Mouse (Mus musculus) macrophage (primary cell): ENCODE data around the gene Cblb. TPM values are rescaled to one million over a fixed set of nuclear protein-coding genes. Genes with fewer than 3 reads are reported as not detected.

Experiments used
- H3K27ac ChIP-seq: fragments of 350-480 bp; formaldehyde crosslinking; 2 replicates; pipeline ENCODE4 v1.9.0; 2021
- H3K36me3 ChIP-seq: fragments of 350-480 bp; formaldehyde crosslinking; 2 replicates; pipeline ENCODE4 v1.9.0; 2021; ENCODE audit errors: inconsistent target
- H3K4me3 ChIP-seq: fragments of 350-480 bp; formaldehyde crosslinking; 2 replicates; pipeline ENCODE4 v1.9.0; 2021; ENCODE audit errors: inconsistent target
- H3K79me2 ChIP-seq: fragments of 350-480 bp; formaldehyde crosslinking; 2 replicates; pipeline ENCODE4 v1.9.0; 2021; ENCODE audit errors: inconsistent target
- WGBS: methylation state at CpG from one replicate; pipeline ENCODE4 v1.1.7; 2026; ENCODE audit warnings: inconsistent platforms; ENCODE audit not compliant: missing documents; 5-methylcytosine and 5-hydroxymethylcytosine counted together
- polyA plus RNA-seq: library from polyadenylated mRNA; stranded (reverse); fragments of 250-400 nt; gene quantifications from 3 replicates; pipeline ENCODE4 v1.2.4, GENCODE M21; 2018; ENCODE audit warnings: inconsistent platforms
- total RNA-seq, 78 experiments: library from RNA; depleted of rRNA; stranded (reverse); fragments of 250-400 nt; gene quantifications; 1 replicate in 9 of 78; 2 replicates in 24 of 78; 3 replicates in 43 of 78; 4 replicates in 2 of 78; pipeline ENCODE4 v1.2.4; 2018; ENCODE audit warnings: inconsistent platforms in 56 of 78

Gene Cblb
- total RNA-seq (2018; cell fraction: chromatin; rRNA removed), result 100 to 1,000 TPM in 25 of 26 experiments, 10 to 100 TPM in 1; 92.5 to 359 (median 198) TPM
- 10 to 100 TPM; 26.4 to 76.5 (median 50.1) TPM for total RNA-seq (2018; cell fraction: cytosol; rRNA removed)
- 100 to 1,000 TPM in 25 of 26 experiments, 10 to 100 TPM in 1; 67.6 to 284 (median 142) TPM for total RNA-seq (2018; cell fraction: nucleus; rRNA removed)
- 30.7 to 36.8 TPM (median 33.5 TPM) in 3 replicates for polyA plus RNA-seq

DNA sequence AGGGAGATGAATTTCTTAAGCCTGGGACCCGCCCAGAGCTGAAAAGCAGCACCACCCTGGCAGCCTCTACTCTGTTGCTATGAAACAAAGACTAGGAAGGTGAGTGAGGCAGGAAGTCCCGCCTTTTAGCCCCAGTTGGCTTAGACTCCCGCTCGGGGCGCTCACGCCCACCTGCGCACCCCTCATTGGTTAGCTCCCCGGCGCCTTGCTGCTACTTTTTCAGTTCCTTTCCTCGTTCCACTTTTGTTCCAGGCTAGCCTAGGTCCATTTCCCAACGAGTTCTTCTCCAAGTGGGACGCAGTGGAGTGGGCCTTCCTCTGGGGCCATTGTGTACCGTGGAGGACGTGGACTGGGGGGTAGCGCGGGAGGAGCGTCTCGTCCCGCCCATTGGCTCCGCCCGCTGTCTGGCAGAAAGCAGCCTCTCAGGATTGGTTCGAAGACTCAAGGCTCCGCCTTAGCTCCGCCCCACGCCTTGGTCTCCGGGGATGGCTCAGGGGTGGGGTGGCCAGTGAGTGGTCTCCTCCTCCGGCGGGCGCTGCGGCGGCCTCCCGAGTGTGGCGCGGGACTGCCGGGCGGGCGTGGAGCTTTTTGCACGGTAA is at the start of gene Cblb:
Gene Cblb, plus strand, starts transcription at position 135 of the 599 bp plus-strand sequence.
- 0% methylated on average over 31 of the region's 38 CpGs for WGBS
- Histone ChIP-seq H3K79me2 (peaks cover 46% of the 10 kb centered on the region), H3K4me3 (peak within 1 kb of the TSS; percentile 71), H3K27ac (peak within 1 kb of the TSS; percentile 86), H3K36me3 (no peaks in the 10 kb centered on the region)

DNA sequence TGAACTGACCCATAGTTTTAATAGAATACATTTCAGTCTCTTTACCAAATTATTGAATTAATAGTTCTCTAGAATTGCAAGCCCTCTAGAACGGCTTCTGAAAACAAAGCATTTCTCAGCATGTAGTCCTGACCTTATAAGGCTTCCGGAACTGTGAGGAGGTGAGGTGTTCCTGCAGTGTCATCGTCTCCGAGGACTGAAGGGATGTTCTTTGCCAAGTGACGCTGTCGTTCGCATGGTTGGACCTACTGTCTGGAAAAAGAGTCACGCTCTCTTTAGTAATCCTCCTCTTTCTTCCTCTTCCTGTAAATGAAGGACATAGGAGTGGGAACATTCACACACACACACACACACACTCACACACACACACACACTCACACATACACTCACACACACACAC is 45.6 kb upstream of the Cblb start:
- no peaks in the 10 kb centered on the region for H3K36me3 ChIP-seq
- no peak overlapping the region for H3K4me3 ChIP-seq
- H3K79me2 ChIP-seq, result no peaks in the 10 kb centered on the region
- H3K27ac ChIP-seq, result no peak overlapping the region
- 91% methylated on average over 8 of the region's 8 CpGs for WGBS

DNA sequence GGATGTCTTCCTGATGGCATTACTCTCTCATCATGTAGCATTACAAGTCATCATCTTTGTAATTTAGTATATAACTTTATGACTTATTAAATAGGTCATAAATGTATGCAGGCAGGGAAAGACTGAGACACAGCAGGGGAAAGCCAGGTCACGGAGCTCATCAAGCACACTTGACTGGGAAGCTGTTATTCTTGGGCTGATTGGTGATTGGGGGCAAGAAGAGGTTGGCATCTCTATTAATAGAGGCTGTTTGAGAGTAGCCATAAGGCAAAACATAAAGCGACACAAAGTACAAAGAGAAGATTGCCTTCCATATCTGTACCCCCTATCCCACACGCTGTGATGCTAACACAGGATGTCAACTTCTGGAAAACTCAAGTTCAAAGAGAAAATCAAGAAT is 44.8 kb upstream of the Cblb start:
- 100% methylated on average over 3 of the region's 3 CpGs for WGBS
- H3K36me3 ChIP-seq, result no peaks in the 10 kb centered on the region

DNA sequence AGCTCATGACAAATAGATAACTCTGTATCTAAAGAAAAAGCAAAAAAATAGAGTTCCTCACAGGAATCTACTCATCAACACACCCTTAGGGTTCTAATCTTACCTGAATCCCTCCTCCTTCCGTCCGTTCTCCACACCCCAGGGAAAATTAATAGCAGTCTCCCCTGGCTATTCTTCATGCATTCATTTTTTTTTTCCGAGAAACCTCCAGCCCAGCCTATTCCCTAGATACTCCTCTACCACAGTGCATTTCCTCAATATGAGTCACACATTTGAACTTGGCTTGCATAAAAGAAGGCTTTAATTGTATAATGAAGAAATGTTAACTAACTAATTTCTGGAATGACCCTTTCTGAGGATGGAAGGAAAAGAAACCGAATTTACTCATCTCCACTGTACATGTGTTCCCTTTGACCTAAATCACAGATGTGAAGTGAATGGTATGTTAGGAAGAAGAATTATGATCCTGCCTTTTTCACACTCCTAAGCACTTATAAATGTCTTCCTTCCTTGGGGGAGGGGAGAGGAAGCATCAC is 43.9 kb upstream of the Cblb start:
- WGBS, result 88% methylated on average over 4 of the region's 4 CpGs
- no peak overlapping the region for H3K27ac ChIP-seq
- H3K79me2 ChIP-seq, result no peaks in the 10 kb centered on the region
- no peaks in the 10 kb centered on the region for H3K36me3 ChIP-seq
- H3K4me3 ChIP-seq, result no peak overlapping the region

More for the DNA sequence above, 44.8 kb upstream of the Cblb start:
- no peak overlapping the region for H3K27ac ChIP-seq
- H3K4me3 ChIP-seq, result no peak overlapping the region
- H3K79me2 ChIP-seq, result no peaks in the 10 kb centered on the region

DNA sequence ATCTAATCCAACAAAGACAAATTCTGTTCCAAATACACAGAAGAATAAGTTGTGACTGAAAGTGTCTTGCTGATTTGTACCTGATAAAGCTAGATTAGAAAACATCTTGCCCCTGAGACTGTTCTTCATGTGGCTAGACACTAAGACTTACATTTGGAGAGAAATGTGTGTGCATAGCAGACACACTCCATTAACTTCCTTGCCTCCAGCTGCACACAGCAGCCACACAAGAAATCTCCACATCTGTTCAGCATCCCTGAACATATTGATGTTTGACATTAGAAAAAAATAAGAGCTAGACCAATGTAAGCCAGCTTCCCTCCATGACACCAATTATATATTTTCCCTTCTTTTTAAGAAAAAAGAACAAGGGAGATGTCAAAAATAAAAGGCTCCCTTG is 43.0 kb upstream of the Cblb start:
- no peaks in the 10 kb centered on the region for H3K79me2 ChIP-seq
- no peak overlapping the region for H3K27ac ChIP-seq
- H3K36me3 ChIP-seq, result no peaks in the 10 kb centered on the region
- H3K4me3 ChIP-seq, result no peak overlapping the region

DNA sequence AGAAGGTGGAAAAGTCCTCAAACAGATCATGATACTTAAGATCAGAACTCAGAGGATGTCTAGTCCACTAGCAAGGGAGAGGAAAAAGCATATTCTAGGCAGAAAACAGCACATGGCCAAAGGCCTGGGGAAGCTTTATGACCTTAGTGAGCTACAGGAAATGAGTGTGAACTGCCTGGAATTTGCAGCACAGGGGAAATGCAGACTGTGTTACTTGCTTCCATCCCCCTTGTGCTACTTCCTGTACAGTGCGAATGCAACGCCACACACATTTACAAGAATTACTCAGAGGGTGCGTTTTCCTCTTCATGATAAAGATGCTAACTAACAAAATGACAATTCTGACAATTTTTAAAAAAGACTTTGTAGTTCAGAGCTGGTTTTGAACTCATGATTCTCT is 41.8 kb upstream of the Cblb start:
- H3K4me3 ChIP-seq, result no peak overlapping the region
- H3K27ac ChIP-seq, result no peak overlapping the region
- 31% methylated on average over 3 of the region's 3 CpGs for WGBS
- no peaks in the 10 kb centered on the region for H3K79me2 ChIP-seq
- no peaks in the 10 kb centered on the region for H3K36me3 ChIP-seq

DNA sequence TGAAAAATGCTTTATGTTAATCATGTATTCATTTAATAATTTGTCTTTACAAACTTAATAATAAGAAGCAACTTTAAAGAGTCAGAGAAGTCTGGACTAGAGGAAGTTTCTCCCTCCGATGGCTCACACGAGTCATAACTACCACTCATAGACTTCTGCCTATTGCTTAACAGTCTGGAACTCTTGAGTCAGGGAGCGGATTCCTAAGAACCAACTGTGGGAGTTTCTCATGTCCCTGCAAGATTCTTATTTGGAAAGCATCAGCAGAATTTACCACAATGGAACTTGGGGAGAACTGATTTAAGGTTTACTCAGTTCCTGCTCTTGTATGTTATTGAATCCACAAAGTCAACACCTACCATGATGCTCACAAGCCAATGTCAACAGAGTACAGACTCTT is 31.0 kb upstream of the Cblb start:
- no peak overlapping the region for H3K4me3 ChIP-seq
- 0 out of 2 replicates have a peak overlapping the region, but pooled peaks have one; percentile 5 for H3K27ac ChIP-seq
- WGBS, result 37% methylated on average over 3 of the region's 3 CpGs
- H3K36me3 ChIP-seq, result no peaks in the 10 kb centered on the region
- H3K79me2 ChIP-seq, result no peaks in the 10 kb centered on the region

DNA sequence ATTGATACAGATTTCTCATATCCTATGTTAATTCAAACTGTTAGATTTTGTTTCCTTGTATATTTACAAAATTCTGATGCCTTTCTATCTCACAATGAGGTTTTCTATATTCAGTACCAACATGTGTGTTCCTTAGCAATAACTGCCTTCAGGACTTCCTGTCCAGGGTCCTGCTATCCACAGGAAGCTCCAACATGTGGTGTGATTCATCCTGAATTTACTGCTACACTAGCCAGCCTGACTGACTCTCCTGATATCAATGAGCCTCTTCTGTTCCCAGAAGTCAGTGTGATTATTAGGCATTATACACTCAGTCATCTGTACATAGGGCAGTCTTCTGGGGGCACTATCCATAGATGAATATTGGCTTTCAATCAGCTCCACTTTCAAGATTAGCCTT is 30.2 kb upstream of the Cblb start:
- Histone ChIP-seq H3K27ac (0 out of 2 replicates have a peak overlapping the region, but pooled peaks have one; percentile 5), H3K36me3 (no peaks in the 10 kb centered on the region), H3K4me3 (no peak overlapping the region), H3K79me2 (no peaks in the 10 kb centered on the region)

DNA sequence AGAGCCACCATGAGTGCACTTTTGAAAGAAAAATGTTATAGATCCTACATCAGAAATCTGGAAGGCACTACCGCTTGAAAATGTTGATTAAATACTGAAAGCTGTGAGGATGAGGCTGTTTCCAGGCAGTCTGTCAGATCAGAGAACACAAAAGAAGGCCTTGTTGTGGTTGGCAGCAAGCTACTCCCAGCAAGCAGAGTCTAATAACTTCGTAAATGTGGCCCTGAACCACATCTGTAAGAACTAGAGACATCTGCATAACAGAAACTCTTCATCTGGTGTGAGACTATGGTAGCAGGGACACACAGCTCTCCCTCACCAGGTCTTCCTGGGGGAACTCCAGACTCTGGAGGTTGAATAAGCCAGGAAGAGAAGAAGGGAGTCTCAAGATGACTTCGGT is 24.0 kb upstream of the Cblb start:
- H3K36me3 ChIP-seq, result no peaks in the 10 kb centered on the region
- H3K27ac ChIP-seq, result no peak overlapping the region
- 100% methylated on average over 3 of the region's 3 CpGs for WGBS
- no peak overlapping the region for H3K4me3 ChIP-seq
- H3K79me2 ChIP-seq, result no peaks in the 10 kb centered on the region

DNA sequence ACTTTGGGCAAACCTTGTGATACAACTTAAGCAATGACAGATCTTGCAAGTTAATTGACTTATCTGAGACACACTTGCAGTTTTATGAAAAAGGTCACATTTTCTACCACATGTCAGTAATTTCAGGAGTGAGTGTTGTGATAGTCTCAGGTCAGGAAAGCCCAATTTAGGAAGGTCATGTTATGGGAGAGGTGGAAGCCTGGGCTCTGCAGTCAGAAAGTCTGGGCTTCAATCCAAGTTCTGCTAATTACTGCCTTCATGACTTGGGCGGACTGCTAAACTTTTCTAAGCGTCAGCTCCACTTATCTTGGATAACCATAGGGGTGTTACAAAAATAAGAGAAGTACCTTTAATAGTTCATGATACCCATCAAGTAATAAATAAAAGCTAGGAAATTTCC is 22.6 kb upstream of the Cblb start:
- Histone ChIP-seq H3K27ac (no peak overlapping the region), H3K36me3 (no peaks in the 10 kb centered on the region), H3K4me3 (no peak overlapping the region), H3K79me2 (no peaks in the 10 kb centered on the region)
- WGBS, result 76% methylated on average over 2 of the region's 2 CpGs

DNA sequence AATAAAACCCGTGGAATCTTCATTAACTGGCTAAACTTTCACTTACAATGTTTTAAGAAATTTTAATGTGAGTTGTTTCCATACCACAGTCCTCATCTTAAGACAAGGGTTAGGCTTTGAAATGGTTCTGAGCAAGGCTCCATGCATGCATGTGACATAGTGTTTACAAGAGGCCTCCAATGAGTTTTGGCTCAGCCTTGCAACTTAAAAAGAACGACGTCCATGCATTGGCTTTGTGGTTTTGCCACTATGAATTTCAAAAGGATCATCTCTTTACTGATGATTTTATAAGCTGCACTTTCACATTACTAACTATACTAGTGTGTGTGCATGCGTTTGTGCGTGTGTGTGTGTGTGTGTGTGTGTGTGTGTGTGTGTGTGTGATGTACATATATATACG is 21.6 kb upstream of the Cblb start:
- Histone ChIP-seq H3K36me3 (no peaks in the 10 kb centered on the region), H3K27ac (no peak overlapping the region), H3K79me2 (no peaks in the 10 kb centered on the region), H3K4me3 (no peak overlapping the region)
- 75% methylated on average over 4 of the region's 6 CpGs for WGBS

DNA sequence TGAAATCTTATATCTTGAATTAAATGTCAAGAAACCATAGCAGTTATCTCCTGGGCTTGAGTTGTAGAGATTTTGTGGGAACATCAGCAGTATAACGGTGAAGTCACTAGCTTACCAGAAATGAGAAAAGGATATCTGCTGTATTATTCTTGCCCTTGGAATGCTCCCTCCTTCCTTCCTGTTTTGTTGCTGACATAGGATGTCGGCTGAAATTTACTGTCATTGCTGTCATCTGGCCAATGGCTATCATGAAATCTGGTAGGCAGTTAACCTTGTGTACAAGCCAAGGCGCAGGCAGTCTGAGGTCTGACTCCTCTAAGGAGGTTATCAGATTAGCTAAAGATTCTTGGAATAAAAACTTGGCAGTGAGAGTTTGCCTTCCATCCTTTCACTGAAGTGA is 18.0 kb upstream of the Cblb start:
- Histone ChIP-seq H3K4me3 (no peak overlapping the region), H3K79me2 (no peaks in the 10 kb centered on the region), H3K27ac (peak overlapping the region; percentile 21; the same call in 1 of the 2 replicates), H3K36me3 (no peaks in the 10 kb centered on the region)
- WGBS, result 66% methylated on average over 3 of the region's 3 CpGs

DNA sequence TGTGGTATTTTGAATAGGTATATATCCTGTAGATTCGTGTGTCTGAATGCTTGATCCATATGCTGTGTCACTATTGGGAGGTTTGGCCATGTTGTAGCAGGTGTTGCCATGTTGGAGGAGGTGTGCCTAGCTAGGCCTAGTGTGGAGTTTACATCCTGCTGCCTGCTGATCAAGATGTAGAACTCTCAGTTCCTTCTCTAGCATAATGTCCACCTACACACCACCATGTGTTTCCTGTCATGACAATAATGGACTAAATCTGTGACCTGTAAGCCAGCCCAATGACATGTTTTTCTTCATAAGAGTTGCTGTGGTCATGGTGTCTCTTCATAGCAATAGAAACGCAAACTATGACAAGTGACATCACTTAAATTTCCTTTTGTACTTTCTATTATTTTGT is 17.2 kb upstream of the Cblb start:
- no peaks in the 10 kb centered on the region for H3K79me2 ChIP-seq
- WGBS, result 97% methylated on average over 2 of the region's 2 CpGs
- H3K27ac ChIP-seq, result 0 out of 2 replicates have a peak overlapping the region, but pooled peaks have one; percentile 21
- no peak overlapping the region for H3K4me3 ChIP-seq
- no peaks in the 10 kb centered on the region for H3K36me3 ChIP-seq

DNA sequence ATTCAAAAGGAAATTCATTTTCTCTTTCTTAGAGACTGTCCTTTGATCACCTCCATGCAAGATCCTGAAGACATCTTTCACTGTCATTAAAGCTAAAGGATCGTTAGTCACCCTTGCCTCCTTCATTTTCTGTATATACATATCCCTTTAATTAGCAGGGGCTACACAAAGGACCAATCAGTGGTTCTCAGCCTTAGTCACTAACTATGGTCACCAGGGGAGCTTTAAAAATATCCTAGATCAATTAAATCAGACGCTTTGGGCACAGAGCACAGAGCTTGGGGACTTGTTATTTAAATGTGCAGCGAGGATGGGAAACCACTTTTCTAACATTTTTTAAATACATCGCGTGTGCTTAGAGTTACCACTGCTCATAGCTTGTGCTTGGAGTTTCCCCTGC is 7.6 kb upstream of the Cblb start:
- 98% methylated on average over 5 of the region's 5 CpGs for WGBS

DNA sequence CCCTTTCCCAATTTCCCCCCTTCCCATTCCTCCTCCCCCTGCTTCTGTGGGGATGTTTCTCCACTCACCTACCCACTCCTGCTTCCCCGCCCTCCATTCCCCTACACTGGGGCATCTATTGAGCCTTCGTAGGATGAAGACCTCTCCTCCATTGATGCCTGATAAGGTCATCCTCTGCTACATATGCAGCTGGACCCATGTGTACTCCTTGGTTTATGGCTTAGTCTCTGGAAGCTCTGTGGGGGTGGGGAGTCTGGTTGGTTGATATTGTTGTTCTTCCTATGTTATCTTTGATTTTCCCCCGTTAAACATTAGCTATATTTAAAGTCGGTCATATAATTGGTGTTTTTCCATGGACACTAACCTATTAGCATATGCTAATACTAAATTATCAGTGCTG is 3.7 kb upstream of the Cblb start:
- Histone ChIP-seq H3K4me3 (no peak overlapping the region), H3K36me3 (no peaks in the 10 kb centered on the region), H3K79me2 (peaks cover 8% of the 10 kb centered on the region), H3K27ac (no peak overlapping the region)
- WGBS, result 100% methylated on average over 4 of the region's 4 CpGs

More for the DNA sequence above, 7.6 kb upstream of the Cblb start:
- Histone ChIP-seq H3K27ac (no peak overlapping the region), H3K4me3 (no peak overlapping the region), H3K36me3 (no peaks in the 10 kb centered on the region), H3K79me2 (no peaks in the 10 kb centered on the region)
